Mouse (Mus musculus): ENCODE data around the gene Mal.

DNA sequence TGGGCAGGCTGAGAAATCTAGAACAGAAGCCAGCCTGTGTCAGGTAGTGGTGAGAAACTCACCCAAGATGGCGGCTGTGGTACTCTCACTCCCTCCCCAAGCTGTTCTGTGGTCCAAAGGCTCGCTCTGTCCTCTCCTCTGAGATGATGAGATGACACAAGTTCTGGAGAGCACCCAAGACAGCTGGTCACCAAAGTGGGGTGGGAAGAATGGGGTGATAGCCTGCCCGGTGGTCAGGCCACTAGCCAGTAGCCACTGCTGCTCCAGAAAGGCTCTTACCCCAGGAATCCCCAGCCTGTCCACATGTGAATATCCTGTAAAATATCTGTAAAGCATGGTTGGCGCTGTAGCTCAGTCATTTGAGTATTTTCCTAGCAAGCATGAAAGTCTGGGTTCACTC lies 44.2 kb downstream of the Mal start:
- TF ChIP-seq CTCF (IDR thresholded peaks at IDR 0.05; ENCODE audit: low read depth, low read length) (no peak), POLR2A (IDR thresholded peaks at IDR 0.05; ENCODE audit: borderline replicate concordance, low read depth, low read length) (no peak)

Data from bone marrow macrophage, adult 2 months (primary cell).